22 mouse cellular contexts compared by ENCODE assay signal in the genomic region with DNA sequence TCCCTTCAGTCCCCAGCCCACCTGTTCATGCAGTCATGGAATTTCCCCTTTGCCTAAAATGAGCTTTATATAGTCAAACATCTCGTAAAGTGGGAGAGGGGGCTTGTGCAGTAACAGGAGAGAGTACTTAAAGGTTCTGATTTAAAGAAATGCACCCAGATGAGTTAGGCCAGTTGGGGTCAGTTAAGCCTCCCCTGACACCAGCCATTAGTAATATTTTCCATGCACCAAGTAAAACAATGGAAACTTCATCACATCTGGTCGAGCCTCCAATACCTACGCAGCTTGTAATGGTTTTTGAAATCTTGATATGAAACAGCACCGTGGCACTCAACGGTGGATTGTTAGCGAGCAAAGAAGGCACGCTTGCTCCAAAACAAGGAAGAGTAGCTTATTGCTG.
DNase-seq lines count a peak whose midpoint lies in the region; ATAC-seq and TF ChIP-seq lines count a peak whose summit lies in the region.
"Had no signal": no experiment of that assay in that cellular context is flagged by ENCODE, and none has a peak within 500 bp of the region (broad histone marks: within the 10 kb centered on the region; RNA-seq: fewer than 3 reads in every experiment).

No protein-coding gene starts in this region.

- H3K27ac ChIP-seq in embryonic facial prominence, embryonic 11.5 days (replicated peaks; ENCODE audit: low read depth, low read length), result no peak overlapping the region
- H3K27ac ChIP-seq in embryonic facial prominence, embryonic 10.5 days (replicated peaks), result no peak overlapping the region
- no peak overlapping the region for H3K27ac ChIP-seq in CH12.LX (ENCODE audit: insufficient read depth, low read depth)
- peak overlapping the region; percentile 67 for H3K27ac ChIP-seq in limb, embryonic 13.5 days
- no peak overlapping the region for H3K27ac ChIP-seq in forebrain, embryonic 11.5 days (ENCODE audit: low read depth, low read length)
- no peak overlapping the region for H3K27ac ChIP-seq in hindbrain, postnatal 0 days
- H3K27ac ChIP-seq: embryonic facial prominence, embryonic 15.5 days; forebrain, embryonic 12.5 days; forebrain, embryonic 15.5 days; gastrocnemius, adult 2 months; hindbrain, embryonic 12.5 days; hindbrain, embryonic 15.5 days; intestine, embryonic 15.5 days had no signal

- H3K9me3 ChIP-seq in embryonic facial prominence, embryonic 11.5 days (replicated peaks; ENCODE audit: control insufficient read depth, low read length), result no peaks in the 10 kb centered on the region
- H3K9me3 ChIP-seq in embryonic facial prominence, embryonic 10.5 days, result no peaks in the 10 kb centered on the region
- no peaks in the 10 kb centered on the region for H3K9me3 ChIP-seq in CH12.LX (replicated peaks; ENCODE audit: low read length)
- H3K9me3 ChIP-seq in limb, embryonic 13.5 days, result no peaks in the 10 kb centered on the region
- no peaks in the 10 kb centered on the region for H3K9me3 ChIP-seq in forebrain, embryonic 11.5 days (ENCODE audit: control insufficient read depth, low read length)
- no peaks in the 10 kb centered on the region for H3K9me3 ChIP-seq in hindbrain, postnatal 0 days (ENCODE audit: low read length)
- H3K9me3 ChIP-seq: embryonic facial prominence, embryonic 15.5 days; forebrain, embryonic 12.5 days; forebrain, embryonic 15.5 days; hindbrain, embryonic 12.5 days; hindbrain, embryonic 15.5 days; intestine, embryonic 15.5 days had no signal

- TF ChIP-seq EP300 in CH12.LX (IDR thresholded peaks at IDR 0.05; ENCODE audit: low read length), result peak; percentile 78

- H3K27me3 ChIP-seq in embryonic facial prominence, embryonic 11.5 days (ENCODE audit: control insufficient read depth, insufficient read depth, low read length), result no peaks in the 10 kb centered on the region
- H3K27me3 ChIP-seq in embryonic facial prominence, embryonic 10.5 days (replicated peaks; ENCODE audit: low read depth, poor library complexity, severe bottlenecking), result no peaks in the 10 kb centered on the region
- no peaks in the 10 kb centered on the region for H3K27me3 ChIP-seq in CH12.LX (replicated peaks)
- no peaks in the 10 kb centered on the region for H3K27me3 ChIP-seq in limb, embryonic 13.5 days
- H3K27me3 ChIP-seq in forebrain, embryonic 11.5 days (ENCODE audit: control insufficient read depth, insufficient read depth, low read length), result no peaks in the 10 kb centered on the region
- no peaks in the 10 kb centered on the region for H3K27me3 ChIP-seq in hindbrain, postnatal 0 days (ENCODE audit: insufficient read depth, low read length)
- H3K27me3 ChIP-seq: embryonic facial prominence, embryonic 15.5 days; forebrain, embryonic 12.5 days; forebrain, embryonic 15.5 days; hindbrain, embryonic 12.5 days; hindbrain, embryonic 15.5 days; intestine, embryonic 15.5 days; Patski had no signal

- H3K4me2 ChIP-seq in embryonic facial prominence, embryonic 11.5 days (ENCODE audit: low read depth, low read length), result no peak overlapping the region
- H3K4me2 ChIP-seq in CH12.LX (ENCODE audit: insufficient read depth, low read depth, poor library complexity, severe bottlenecking), result no peak overlapping the region
- H3K4me2 ChIP-seq in limb, embryonic 13.5 days (replicated peaks), result peak overlapping the region; percentile 39
- no peak overlapping the region for H3K4me2 ChIP-seq in forebrain, embryonic 11.5 days (ENCODE audit: low read depth, low read length, severe bottlenecking)
- no peak overlapping the region for H3K4me2 ChIP-seq in hindbrain, postnatal 0 days (ENCODE audit: low read depth, low read length)
- H3K4me2 ChIP-seq: embryonic facial prominence, embryonic 15.5 days; forebrain, embryonic 12.5 days; forebrain, embryonic 15.5 days; heart, embryonic 11.5 days; hindbrain, embryonic 12.5 days; hindbrain, embryonic 15.5 days; intestine, embryonic 15.5 days had no signal

- in situ Hi-C loops in CH12.LX (cut with MboI; ENCODE audit: low pct_ligation_motif_present, low pct_unique_long_range_greater_than_20kb, low sequenced_read_pairs), result no loop called here

- no peaks in the 10 kb centered on the region for H3K36me3 ChIP-seq in embryonic facial prominence, embryonic 11.5 days (replicated peaks; ENCODE audit: control insufficient read depth, insufficient read depth, low read depth, low read length)
- H3K36me3 ChIP-seq in embryonic facial prominence, embryonic 10.5 days (replicated peaks), result no peaks in the 10 kb centered on the region
- no peaks in the 10 kb centered on the region for H3K36me3 ChIP-seq in CH12.LX (replicated peaks in 1 of 2; ENCODE audit: control insufficient read depth in 1 of 2, insufficient read depth in 1 of 2, low read length in 1 of 2)
- no peaks in the 10 kb centered on the region for H3K36me3 ChIP-seq in limb, embryonic 13.5 days
- H3K36me3 ChIP-seq in forebrain, embryonic 11.5 days (ENCODE audit: control insufficient read depth, insufficient read depth, low read length), result no peaks in the 10 kb centered on the region
- no peaks in the 10 kb centered on the region for H3K36me3 ChIP-seq in hindbrain, postnatal 0 days (ENCODE audit: insufficient read depth, low read length)
- H3K36me3 ChIP-seq: embryonic facial prominence, embryonic 15.5 days; forebrain, embryonic 12.5 days; forebrain, embryonic 15.5 days; G1E; hindbrain, embryonic 12.5 days; hindbrain, embryonic 15.5 days; intestine, embryonic 15.5 days had no signal

- TF ChIP-seq POLR2A in CH12.LX (IDR thresholded peaks at IDR 0.05; ENCODE audit: low read depth, low read length), result no peak

- H3K4me1 ChIP-seq in embryonic facial prominence, embryonic 11.5 days (ENCODE audit: control insufficient read depth, insufficient read depth, low read length), result no peaks in the 10 kb centered on the region
- H3K4me1 ChIP-seq in embryonic facial prominence, embryonic 10.5 days, result no peaks in the 10 kb centered on the region
- peaks cover 2 to 18% of the 10 kb centered on the region in 2 experiments; a peak in 3 of 4 replicates for H3K4me1 ChIP-seq in CH12.LX (ENCODE audit: control insufficient read depth in 1 of 2, insufficient read depth in 2 of 2)
- peaks cover 19% of the 10 kb centered on the region for H3K4me1 ChIP-seq in limb, embryonic 13.5 days
- H3K4me1 ChIP-seq in forebrain, embryonic 11.5 days (replicated peaks; ENCODE audit: control insufficient read depth, insufficient read depth, low read length), result peaks cover 3% of the 10 kb centered on the region; the same call in 1 of the 2 replicates
- H3K4me1 ChIP-seq in hindbrain, postnatal 0 days (ENCODE audit: insufficient read depth, low read length), result no peaks in the 10 kb centered on the region
- H3K4me1 ChIP-seq: embryonic facial prominence, embryonic 15.5 days; hindbrain, embryonic 12.5 days; hindbrain, embryonic 15.5 days; intestine, embryonic 15.5 days had no signal

- 71% methylated on average over 7 of the region's 7 CpGs for WGBS in embryonic facial prominence, embryonic 11.5 days
- 84% methylated on average over 7 of the region's 7 CpGs for WGBS in embryonic facial prominence, embryonic 10.5 days
- WGBS in limb, embryonic 13.5 days, result 36% methylated on average over 7 of the region's 7 CpGs
- WGBS in forebrain, embryonic 11.5 days, result 95% methylated on average over 7 of the region's 7 CpGs
- WGBS in hindbrain, postnatal 0 days, result 92% methylated on average over 7 of the region's 7 CpGs

- no peak overlapping the region for H3K9ac ChIP-seq in embryonic facial prominence, embryonic 11.5 days (replicated peaks; ENCODE audit: low read length)
- no peak overlapping the region for H3K9ac ChIP-seq in CH12.LX (ENCODE audit: insufficient read depth, low read depth)
- H3K9ac ChIP-seq in limb, embryonic 13.5 days, result no peak overlapping the region
- no peak overlapping the region for H3K9ac ChIP-seq in forebrain, embryonic 11.5 days (ENCODE audit: low read length)
- H3K9ac ChIP-seq in hindbrain, postnatal 0 days (replicated peaks; ENCODE audit: low read length), result no peak overlapping the region
- H3K9ac ChIP-seq: embryonic facial prominence, embryonic 15.5 days; forebrain, embryonic 12.5 days; forebrain, embryonic 15.5 days; hindbrain, embryonic 12.5 days; hindbrain, embryonic 15.5 days; intestine, embryonic 15.5 days had no signal

- peak; percentile 28 for DNase-seq in embryonic facial prominence, embryonic 11.5 days (ENCODE audit: low spot score)
- DNase-seq in embryonic facial prominence, embryonic 10.5 days (ENCODE audit: low spot score), result no peak
- peak; percentile 55 for DNase-seq in CH12.LX (ENCODE audit: extremely low read depth)
- no peak for DNase-seq in forebrain, embryonic 11.5 days (ENCODE audit: low spot score)
- DNase-seq in hindbrain, postnatal 0 days (ENCODE audit: low spot score), result no peak
- DNase-seq: adrenal gland, postnatal 10 days; adrenal gland, postnatal 36 days; cerebellum, adult 2 months; cerebellum, adult 9-11 months; cerebellum, postnatal 25 days; gastrocnemius, adult 2 months; gastrocnemius, postnatal 14 days had no signal

- no peaks in the 10 kb centered on the region for H3K79me2 ChIP-seq in CH12.LX (replicated peaks; ENCODE audit: control insufficient read depth, extremely low read depth, insufficient read depth, poor library complexity, severe bottlenecking)

- dilution Hi-C loops in CH12.LX (cut with MboI; ENCODE audit: extremely low pct_ligation_motif_present, extremely low pct_unique_long_range_greater_than_20kb, low sequenced_read_pairs), result no loop called here

- H3K4me3 ChIP-seq in embryonic facial prominence, embryonic 11.5 days (ENCODE audit: low read depth, low read length), result no peak overlapping the region
- H3K4me3 ChIP-seq in embryonic facial prominence, embryonic 10.5 days, result no peak overlapping the region
- H3K4me3 ChIP-seq in CH12.LX (replicated peaks in 1 of 3; ENCODE audit: low read depth in 2 of 3, low read length in 2 of 3, poor library complexity in 1 of 3), result no peak overlapping the region
- no peak overlapping the region for H3K4me3 ChIP-seq in limb, embryonic 13.5 days
- H3K4me3 ChIP-seq in forebrain, embryonic 11.5 days (ENCODE audit: low read depth, low read length), result no peak overlapping the region
- H3K4me3 ChIP-seq in hindbrain, postnatal 0 days (ENCODE audit: low read length), result no peak overlapping the region
- H3K4me3 ChIP-seq: embryonic facial prominence, embryonic 15.5 days; forebrain, embryonic 12.5 days; forebrain, embryonic 15.5 days; gastrocnemius, adult 2 months; hindbrain, embryonic 12.5 days; hindbrain, embryonic 15.5 days; intestine, embryonic 15.5 days had no signal

- ATAC-seq in embryonic facial prominence, embryonic 11.5 days (replicated peaks; ENCODE audit: insufficient number of reproducible peaks, low FRiP score, low TSS enrichment, low read depth), result no peak
- peak; percentile 75 for ATAC-seq in limb, embryonic 13.5 days (ENCODE audit: low FRiP score, low read depth)
- no peak for ATAC-seq in forebrain, embryonic 11.5 days (replicated peaks; ENCODE audit: low FRiP score)
- ATAC-seq in hindbrain, postnatal 0 days, result no peak
- ATAC-seq: forebrain, embryonic 15.5 days; intestine, embryonic 15.5 days; Patski had no signal

- no peak for TF ChIP-seq RAD21 in CH12.LX (IDR thresholded peaks at IDR 0.05; ENCODE audit: low read depth, low read length)

- no peak for TF ChIP-seq CTCF in CH12.LX (conservative IDR thresholded peaks at IDR 0.05 in 1 of 2, IDR thresholded peaks at IDR 0.05 in 1 of 2; ENCODE audit: low read depth in 2 of 2, low read length in 2 of 2)
- no peak for TF ChIP-seq CTCF in hindbrain, postnatal 0 days (IDR thresholded peaks at IDR 0.05; ENCODE audit: low read depth)

TF ChIP-seq in CH12.LX, 34 proteins besides CTCF, POLR2A, EP300 and RAD21 (continues in another document):
- no peak for TF ChIP-seq HCFC1 (IDR thresholded peaks at IDR 0.05; ENCODE audit: low read depth, low read length)

Comparison
In these comparisons a context has a peak if more than half of its experiments do, and no peak if none do; other contexts are left out.
1. DNase-seq: peak in embryonic facial prominence, embryonic 11.5 days (single experiment) and CH12.LX (single experiment); none in embryonic facial prominence, embryonic 10.5 days (single experiment), forebrain, embryonic 11.5 days (single experiment) and hindbrain, postnatal 0 days (single experiment).